In the genomic region with DNA sequence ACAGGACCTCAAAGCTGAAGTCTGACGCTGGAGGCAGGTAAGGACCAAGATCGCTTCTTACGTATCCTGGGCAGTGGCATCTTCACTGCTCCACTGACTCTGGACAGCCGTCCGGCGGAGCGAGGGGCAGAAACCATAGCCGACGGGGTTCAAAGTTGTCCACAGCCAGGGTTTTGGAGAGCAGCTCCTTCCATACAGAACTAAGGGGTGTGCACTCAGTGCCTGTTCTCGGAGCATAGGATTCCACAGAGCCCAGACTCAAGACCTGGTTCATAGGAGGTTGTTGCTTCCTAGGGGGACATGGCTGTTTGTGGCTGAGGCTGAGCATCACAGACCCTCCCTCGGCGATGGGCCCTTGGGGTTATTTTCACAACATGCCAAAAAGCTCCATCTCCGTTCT, we compare ENCODE assay signal across 9 mouse cellular contexts. TPM values are rescaled to one million over a fixed set of nuclear protein-coding genes. Genes with fewer than 3 reads are reported as not detected.
DNase-seq lines count a peak whose midpoint lies in the region; ATAC-seq and TF ChIP-seq lines count a peak whose summit lies in the region.
"Had no signal": no experiment of that assay in that cellular context is flagged by ENCODE, and none has a peak within 500 bp of the region (broad histone marks: within the 10 kb centered on the region; RNA-seq: fewer than 3 reads in every experiment).

No protein-coding gene starts in this region.

- H3K4me3 ChIP-seq in kidney, postnatal 0 days (replicated peaks; ENCODE audit: low read depth, low read length) = peak overlapping the region; percentile 28
- H3K4me3 ChIP-seq in embryonic facial prominence, embryonic 13.5 days = peak overlapping the region; percentile 43
- H3K4me3 ChIP-seq in intestine, postnatal 0 days (ENCODE audit: low read depth, low read length) = peak overlapping the region; percentile 34
- H3K4me3 ChIP-seq in neural tube, embryonic 12.5 days = peak overlapping the region; percentile 37

- no peak overlapping the region; the same call in 1 of the 2 replicates for H3K9ac ChIP-seq in kidney, postnatal 0 days (ENCODE audit: low read depth, low read length)
- peak overlapping the region; percentile 53 for H3K9ac ChIP-seq in embryonic facial prominence, embryonic 13.5 days
- H3K9ac ChIP-seq in intestine, postnatal 0 days (ENCODE audit: low read depth, low read length) = peak overlapping the region; percentile 32; the same call in 1 of the 2 replicates
- H3K9ac ChIP-seq in neural tube, embryonic 12.5 days = no peak overlapping the region

- TF ChIP-seq CTCF in kidney, postnatal 0 days (IDR thresholded peaks at IDR 0.05; ENCODE audit: low read depth) = no peak
- no peak for TF ChIP-seq CTCF in intestine, postnatal 0 days (IDR thresholded peaks at IDR 0.05; ENCODE audit: low read depth)

- 0 out of 2 replicates have a peak, but pooled peaks cover 3% of the 10 kb centered on the region for H3K4me1 ChIP-seq in kidney, postnatal 0 days (replicated peaks; ENCODE audit: insufficient read depth, low read length)
- peaks cover 11% of the 10 kb centered on the region for H3K4me1 ChIP-seq in embryonic facial prominence, embryonic 13.5 days
- H3K4me1 ChIP-seq in intestine, postnatal 0 days (replicated peaks; ENCODE audit: control insufficient read depth, insufficient read depth, low read length) = no peaks in the 10 kb centered on the region; the same call in 1 of the 2 replicates
- H3K4me1 ChIP-seq in neural tube, embryonic 12.5 days = peaks cover 8% of the 10 kb centered on the region

- no peak for ATAC-seq in kidney, postnatal 0 days (replicated peaks; ENCODE audit: low FRiP score, low read depth)
- no peak for ATAC-seq in embryonic facial prominence, embryonic 13.5 days (ENCODE audit: insufficient number of reproducible peaks, insufficient read depth, low FRiP score, low TSS enrichment, low read depth)
- ATAC-seq in intestine, postnatal 0 days = no peak
- ATAC-seq in neural tube, embryonic 12.5 days (ENCODE audit: low FRiP score, low read depth) = 0 out of 2 replicates have a peak, but pooled peaks have one; percentile 7

- DNase-seq in kidney, postnatal 0 days (ENCODE audit: low spot score) = peak; percentile 4
- no peak for DNase-seq in kidney, postnatal 36 days
- DNase-seq in spleen, postnatal 36 days (ENCODE audit: low spot score in 2 of 2) = no peak
- no peak for DNase-seq in cerebellum, postnatal 4 days (ENCODE audit: low spot score in 2 of 2)
- DNase-seq in retina, embryonic 14.5 days (ENCODE audit: low spot score) = no peak

- peak overlapping the region; percentile 67 for H3K4me2 ChIP-seq in kidney, postnatal 0 days (ENCODE audit: low read length)
- H3K4me2 ChIP-seq in embryonic facial prominence, embryonic 13.5 days = peak overlapping the region; percentile 73
- H3K4me2 ChIP-seq in intestine, postnatal 0 days (replicated peaks; ENCODE audit: low read depth) = peak overlapping the region; percentile 69
- peak overlapping the region; percentile 75 for H3K4me2 ChIP-seq in neural tube, embryonic 12.5 days (replicated peaks)

- 16% methylated on average over 13 of the region's 13 CpGs for WGBS in kidney, postnatal 0 days
- 17% methylated on average over 13 of the region's 13 CpGs for WGBS in embryonic facial prominence, embryonic 13.5 days
- 13% methylated on average over 13 of the region's 13 CpGs for WGBS in intestine, postnatal 0 days
- 18% methylated on average over 13 of the region's 13 CpGs for WGBS in neural tube, embryonic 12.5 days

- peaks cover 28% of the 10 kb centered on the region; the same call in 1 of the 2 replicates for H3K27me3 ChIP-seq in kidney, postnatal 0 days (ENCODE audit: insufficient read depth, low read length)
- peaks cover 55% of the 10 kb centered on the region for H3K27me3 ChIP-seq in embryonic facial prominence, embryonic 13.5 days
- peaks cover 10% of the 10 kb centered on the region; the same call in 1 of the 2 replicates for H3K27me3 ChIP-seq in intestine, postnatal 0 days (replicated peaks; ENCODE audit: control insufficient read depth, insufficient read depth, low read length)
- H3K27me3 ChIP-seq in neural tube, embryonic 12.5 days (replicated peaks) = peaks cover 44% of the 10 kb centered on the region

- no peaks in the 10 kb centered on the region for H3K9me3 ChIP-seq in kidney, postnatal 0 days (replicated peaks; ENCODE audit: low read length)
- no peaks in the 10 kb centered on the region for H3K9me3 ChIP-seq in embryonic facial prominence, embryonic 13.5 days
- H3K9me3 ChIP-seq in intestine, postnatal 0 days (ENCODE audit: control insufficient read depth) = no peaks in the 10 kb centered on the region
- no peaks in the 10 kb centered on the region for H3K9me3 ChIP-seq in neural tube, embryonic 12.5 days

- no peaks in the 10 kb centered on the region for H3K36me3 ChIP-seq in kidney, postnatal 0 days (ENCODE audit: insufficient read depth, low read length)
- H3K36me3 ChIP-seq in embryonic facial prominence, embryonic 13.5 days = no peaks in the 10 kb centered on the region
- H3K36me3 ChIP-seq in intestine, postnatal 0 days (ENCODE audit: control insufficient read depth, insufficient read depth) = no peaks in the 10 kb centered on the region
- no peaks in the 10 kb centered on the region for H3K36me3 ChIP-seq in neural tube, embryonic 12.5 days

- no peak overlapping the region for H3K27ac ChIP-seq in kidney, postnatal 0 days
- no peak overlapping the region for H3K27ac ChIP-seq in embryonic facial prominence, embryonic 13.5 days
- peak overlapping the region; percentile 83 for H3K27ac ChIP-seq in intestine, postnatal 0 days (ENCODE audit: low read depth, low read length)
- H3K27ac ChIP-seq in neural tube, embryonic 12.5 days = no peak overlapping the region

RNA-seq across cellular contexts. Expression of gene Slc6a3, which starts 0.3 kb away (rescaled TPM):
- not detected in 2 replicates for polyA plus RNA-seq in kidney, postnatal 0 days (2015; fragmentation: Nextera tagmentation; extraction: Ambion mirVana)
- polyA plus RNA-seq in embryonic facial prominence, embryonic 13.5 days (2015; fragmentation: Nextera tagmentation; extraction: Ambion mirVana) = 0.10 and 0.13 TPM in 2 replicates
- polyA plus RNA-seq in intestine, postnatal 0 days (2015; fragmentation: Nextera tagmentation; extraction: Ambion mirVana) = 4.3 and 5.0 TPM in 2 replicates
- polyA plus RNA-seq in neural tube, embryonic 12.5 days (2016; fragmentation: Nextera tagmentation; extraction: Ambion mirVana) = 0.06 and 0.17 TPM in 2 replicates
- polyA plus RNA-seq: liver, adult 2 months had no signal

Comparison
In these comparisons a context has a peak if more than half of its experiments do, and no peak if none do; other contexts are left out.
1. H3K9ac ChIP-seq: peak in embryonic facial prominence, embryonic 13.5 days (single experiment) and intestine, postnatal 0 days (single experiment); none in kidney, postnatal 0 days (single experiment) and neural tube, embryonic 12.5 days (single experiment).
2. Peak in every context shown above with its lines, with median percentiles within 50 percentile points of each other: H3K4me2 ChIP-seq and H3K4me3 ChIP-seq.